Mouse (Mus musculus): ENCODE results near the gene Creb3l2.

The Creb3l2 gene

GRCm38 (mm10) chr6:37369750-37370149 lies 72.2 kb downstream of the Creb3l2 start:
- no peak for DNase-seq

GRCm38 (mm10) chr6:37368281-37368680 lies 73.7 kb downstream of the Creb3l2 start:
- DNase-seq: no peak

GRCm38 (mm10) chr6:37366991-37367390 lies 75.0 kb downstream of the Creb3l2 start:
- no peak for DNase-seq

GRCm38 (mm10) chr6:37365179-37365578 lies 76.8 kb downstream of the Creb3l2 start:
- DNase-seq: no peak

GRCm38 (mm10) chr6:37364361-37364760 lies 77.6 kb downstream of the Creb3l2 start:
- no peak for DNase-seq

GRCm38 (mm10) chr6:37360813-37361385 lies 81.0 kb downstream of the Creb3l2 start:
- no peak for DNase-seq

GRCm38 (mm10) chr6:37354449-37355179 lies 87.3 kb downstream of the Creb3l2 start:
- DNase-seq: peak; percentile 69

GRCm38 (mm10) chr6:37353616-37354015 lies 88.3 kb downstream of the Creb3l2 start:
- no peak for DNase-seq

- peak; percentile 58 for DNase-seq
Observed at GRCm38 (mm10) chr6:37351731-37352380, 90.1 kb downstream of the Creb3l2 start.

GRCm38 (mm10) chr6:37350315-37350714 lies 91.6 kb downstream of the Creb3l2 start:
- no peak for DNase-seq

GRCm38 (mm10) chr6:37347606-37348005 lies 94.3 kb downstream of the Creb3l2 start:
- no peak for DNase-seq

- no peak for DNase-seq
Observed at GRCm38 (mm10) chr6:37338055-37338454, 103.9 kb downstream of the Creb3l2 start.

GRCm38 (mm10) chr6:37336831-37337260 lies 105.1 kb downstream of the Creb3l2 start:
- no peak for DNase-seq

GRCm38 (mm10) chr6:37336381-37336780 lies 105.6 kb downstream of the Creb3l2 start:
- no peak for DNase-seq

GRCm38 (mm10) chr6:37332846-37333245 lies 109.1 kb downstream of the Creb3l2 start:
- no peak for DNase-seq

GRCm38 (mm10) chr6:37329901-37330864 lies 111.8 kb downstream of the Creb3l2 start:
- DNase-seq: no peak

GRCm38 (mm10) chr6:37329376-37329775 lies 112.6 kb downstream of the Creb3l2 start:
- no peak for DNase-seq

- DNase-seq: no peak
Observed at GRCm38 (mm10) chr6:37328671-37329070, 113.3 kb downstream of the Creb3l2 start.

GRCm38 (mm10) chr6:37327519-37327918 lies 114.4 kb downstream of the Creb3l2 start:
- no peak for DNase-seq

- DNase-seq: no peak
Observed at GRCm38 (mm10) chr6:37326603-37326955, 115.4 kb downstream of the Creb3l2 start.

GRCm38 (mm10) chr6:37325906-37326602 lies 115.9 kb downstream of the Creb3l2 start:
- DNase-seq: no peak

GRCm38 (mm10) chr6:37325076-37325475 lies 116.9 kb downstream of the Creb3l2 start:
- no peak for DNase-seq

Data from liver (tissue).